Mouse (Mus musculus) kidney, adult 9 months (tissue): ENCODE measurements around the gene St3gal3.

Experiments used
- DNase-seq: peaks from one replicate; pipeline ENCODE4 v3.0.0; 2022

St3gal3 gene

DNA sequence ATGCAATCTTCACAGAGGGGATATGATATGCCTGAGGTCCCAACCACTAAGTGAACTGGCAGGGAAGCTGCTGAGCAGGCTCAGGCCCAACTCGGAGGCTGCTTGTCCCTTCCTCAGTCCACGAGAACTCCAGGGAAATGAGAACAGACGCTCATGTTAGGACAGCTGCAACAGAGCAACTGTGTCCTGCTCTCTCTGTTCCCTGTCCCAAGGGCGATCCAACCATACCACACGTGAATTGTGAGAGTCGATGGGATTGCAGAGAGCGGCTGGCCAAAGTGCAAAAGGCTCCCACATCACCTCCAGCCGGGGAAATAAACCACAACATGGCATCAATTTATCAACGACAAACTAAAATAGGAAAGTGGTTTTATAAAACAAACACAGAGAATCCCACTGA is 90.2 kb downstream of the St3gal3 start:
- DNase-seq, result peak; percentile 47

DNA sequence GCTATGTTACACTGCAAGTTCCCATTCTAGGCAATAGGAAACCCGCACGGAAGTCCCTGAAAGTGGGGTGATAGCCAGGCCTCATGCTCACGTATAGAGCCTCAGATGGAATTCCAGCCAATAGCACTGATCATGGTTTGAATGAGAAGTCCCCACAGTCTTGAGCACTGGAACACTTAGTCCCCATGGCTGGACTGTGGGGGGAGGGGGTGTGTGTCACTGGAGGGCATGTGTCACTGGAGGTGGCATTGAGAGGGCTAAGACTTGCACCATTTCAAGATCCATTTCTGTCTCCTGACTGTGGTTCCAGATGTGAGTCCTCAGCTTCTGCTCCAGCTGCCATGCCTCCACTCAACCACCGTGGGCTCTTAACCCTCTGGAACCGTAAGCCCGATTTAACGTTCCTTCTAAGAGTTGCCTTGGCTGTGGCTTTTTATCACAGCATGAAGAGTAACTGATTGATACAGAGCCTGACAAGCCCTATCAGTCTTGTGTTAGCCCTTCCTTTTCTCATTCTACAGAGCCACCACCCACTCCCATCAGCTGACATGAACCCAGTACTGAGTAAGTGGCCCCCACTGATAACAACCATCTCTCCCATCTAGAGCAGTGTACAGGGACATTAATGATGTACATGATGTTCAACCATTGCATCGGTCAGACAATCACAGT is 91.2 kb downstream of the St3gal3 start:
- DNase-seq, result no peak

DNA sequence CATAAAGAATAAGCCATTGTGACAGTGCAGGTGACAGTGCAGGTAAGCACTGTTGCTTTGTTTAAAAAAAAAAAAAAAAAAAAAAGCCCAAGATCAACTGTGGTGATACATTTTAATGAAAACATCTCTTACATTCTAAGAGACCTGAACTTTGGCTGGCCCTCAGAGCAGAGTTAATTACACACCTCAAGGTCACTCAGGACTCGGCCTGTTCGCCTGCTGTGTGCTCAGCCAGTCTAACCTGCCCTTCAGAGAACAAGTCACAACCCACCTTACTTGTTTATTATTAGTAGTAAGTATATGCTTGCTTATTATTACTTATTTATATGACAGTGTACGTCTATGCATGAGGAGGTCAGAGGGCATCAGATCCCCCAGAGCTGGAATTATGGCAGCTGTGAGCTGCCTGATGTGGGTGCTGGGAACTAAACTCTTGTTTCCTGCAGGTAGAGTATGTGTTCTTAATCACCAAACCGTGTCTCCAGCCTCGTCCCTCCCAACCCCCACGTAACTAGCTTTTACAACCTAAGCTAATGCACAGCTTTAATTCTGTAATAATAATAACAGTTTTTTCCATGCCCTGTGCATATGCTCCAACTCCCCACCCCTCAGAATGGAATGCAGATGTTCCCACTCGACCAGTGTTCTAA is 91.9 kb downstream of the St3gal3 start:
- DNase-seq, result peak; percentile 91

DNA sequence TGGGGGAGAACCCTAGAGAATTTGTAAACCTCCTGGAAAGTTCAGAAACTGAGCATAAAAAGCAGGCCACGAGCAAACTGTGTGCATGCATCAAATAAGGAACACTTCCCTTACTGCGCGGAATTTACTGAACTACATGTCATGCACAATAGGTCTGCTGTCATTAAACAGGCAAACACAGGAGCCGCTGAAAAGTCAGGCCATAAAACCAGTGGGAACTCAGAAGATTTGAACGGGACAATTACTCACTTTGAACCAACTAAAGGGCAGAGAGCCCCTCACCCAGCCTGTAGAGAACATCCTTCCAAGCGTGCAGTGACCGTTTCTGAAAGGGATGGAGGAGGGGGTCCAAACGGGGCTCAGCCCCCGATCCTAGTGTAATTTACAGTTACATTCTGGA is 93.6 kb downstream of the St3gal3 start:
- DNase-seq, result no peak

DNA sequence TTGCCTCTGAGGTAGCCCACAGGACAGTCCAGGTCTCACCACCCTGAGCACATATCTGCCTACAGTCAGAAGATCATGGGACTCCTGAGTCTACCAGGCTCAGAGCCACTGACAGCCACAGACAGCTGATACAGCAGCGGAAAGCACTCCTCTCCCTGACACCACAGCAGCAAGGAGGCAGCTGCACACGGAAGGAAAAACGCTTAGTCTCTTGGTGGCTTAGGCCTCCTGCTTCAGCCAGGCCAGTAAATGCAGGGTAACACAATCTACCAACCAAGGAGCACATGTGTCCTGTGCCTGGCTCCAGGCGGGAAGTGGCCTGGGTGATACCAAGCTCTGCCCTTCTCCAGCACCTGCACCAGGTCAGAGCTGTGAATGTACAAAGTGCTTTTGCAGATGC is 94.1 kb downstream of the St3gal3 start:
- no peak for DNase-seq

DNA sequence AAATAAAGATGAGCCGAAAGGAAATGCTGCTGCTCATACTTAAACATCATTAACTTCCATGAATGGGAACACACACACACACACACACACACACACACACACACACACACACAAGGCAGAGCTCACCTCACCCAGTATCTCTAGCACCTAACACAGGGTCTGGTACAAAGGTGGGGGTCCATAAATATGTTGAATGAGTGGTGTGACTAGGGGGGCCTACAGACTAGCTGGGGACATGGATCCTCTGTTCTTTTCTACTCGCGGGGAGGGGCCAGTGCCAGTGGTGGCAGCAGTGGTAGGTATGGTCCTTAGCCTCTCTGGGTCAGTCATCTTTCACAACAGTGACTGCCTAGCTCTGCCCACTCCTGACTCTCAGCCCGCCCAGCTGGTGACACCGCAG is 94.8 kb downstream of the St3gal3 start:
- no peak for DNase-seq

DNA sequence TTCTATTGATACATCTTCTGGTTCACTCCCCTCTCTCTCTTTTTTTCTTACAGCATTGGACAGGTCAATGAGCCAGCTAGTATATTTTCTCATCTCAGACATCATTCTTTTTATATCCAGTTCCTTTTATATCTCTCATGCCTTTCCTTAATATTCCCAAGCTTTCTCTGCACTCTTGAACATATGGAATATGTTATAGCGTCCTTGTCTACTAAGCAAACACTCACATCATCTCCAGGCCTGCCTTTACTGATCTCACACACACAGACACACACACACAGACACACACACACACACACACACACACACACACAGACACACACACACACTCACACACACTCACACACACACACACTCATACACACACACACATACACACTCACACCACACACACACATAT is 96.7 kb downstream of the St3gal3 start:
- no peak for DNase-seq

DNA sequence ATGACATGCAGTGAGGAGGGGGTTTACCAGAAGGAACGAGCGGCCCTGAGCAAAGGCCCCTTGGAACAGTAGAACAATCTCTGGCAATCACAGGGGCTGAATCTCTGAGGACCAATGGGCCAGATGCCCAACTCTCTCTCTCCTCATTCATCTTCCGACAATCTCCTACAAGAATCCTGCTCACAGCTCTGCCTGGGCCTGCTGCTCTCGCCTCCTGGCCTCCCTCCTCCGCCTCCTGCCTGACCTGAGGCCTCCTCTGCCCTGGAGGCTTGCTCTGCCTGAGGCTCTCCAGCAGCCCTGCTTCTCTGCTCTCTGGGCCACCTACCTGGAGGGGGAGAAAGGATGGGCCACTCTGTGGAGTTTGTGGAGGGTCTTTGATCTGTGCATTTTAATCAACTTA is 97.3 kb downstream of the St3gal3 start:
- no peak for DNase-seq

DNA sequence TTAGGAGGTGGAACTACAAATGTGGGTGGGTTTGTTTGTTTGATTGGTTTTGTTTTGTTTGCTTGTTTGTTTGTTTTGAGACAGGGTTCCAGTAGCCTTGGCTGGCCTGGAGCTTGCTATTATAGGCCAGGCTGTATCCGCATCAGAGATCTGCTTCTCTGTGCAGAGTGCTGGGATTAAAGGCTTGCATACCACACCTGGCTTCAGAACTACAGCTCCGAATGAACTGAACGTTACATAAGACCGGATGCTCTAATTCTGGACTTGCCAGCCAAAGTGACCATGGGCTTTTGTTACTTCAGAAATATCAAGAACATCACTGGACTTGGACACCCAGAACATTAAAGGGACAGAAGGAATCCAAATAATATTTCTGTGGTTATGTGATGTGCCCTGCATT is 98.2 kb downstream of the St3gal3 start:
- no peak for DNase-seq

DNA sequence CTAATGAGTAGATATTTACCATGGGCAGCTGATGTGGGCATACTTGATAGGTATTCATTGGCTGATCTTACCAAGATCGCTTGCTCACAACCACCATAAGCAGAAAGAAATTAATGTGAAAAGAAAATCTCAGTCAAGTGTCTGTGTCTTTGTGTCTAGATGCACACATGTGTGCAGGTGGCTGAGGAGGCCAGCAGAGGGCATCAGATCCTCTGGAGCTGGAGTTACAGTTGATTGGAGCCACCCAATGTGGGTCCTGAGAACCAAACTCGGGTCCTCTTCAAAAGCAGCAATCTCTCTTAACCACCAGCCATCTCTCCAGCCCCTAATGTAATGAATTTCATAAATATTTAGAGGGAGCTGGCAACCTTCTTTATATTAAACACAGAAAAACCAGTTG is 99.6 kb downstream of the St3gal3 start:
- no peak for DNase-seq

DNA sequence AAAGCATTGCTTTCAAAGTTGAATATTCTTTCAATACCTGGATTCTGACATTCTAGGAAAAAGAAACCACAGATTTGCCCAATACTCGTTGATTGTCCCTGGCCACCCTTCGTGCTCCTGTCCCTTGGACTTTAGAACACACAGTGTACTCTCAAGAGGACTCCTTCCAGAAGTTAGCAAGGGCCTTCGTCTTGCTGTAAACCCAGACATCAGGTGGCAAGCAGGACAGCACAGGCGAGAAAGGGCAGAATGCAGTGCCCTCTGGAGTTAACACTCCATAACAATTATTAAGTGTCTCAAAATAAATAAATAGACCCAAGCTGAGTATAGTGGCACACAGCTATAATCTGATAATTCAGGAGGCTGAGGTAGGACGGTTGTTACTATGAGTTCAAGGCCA is 101.7 kb downstream of the St3gal3 start:
- DNase-seq, result peak; percentile 63

DNA sequence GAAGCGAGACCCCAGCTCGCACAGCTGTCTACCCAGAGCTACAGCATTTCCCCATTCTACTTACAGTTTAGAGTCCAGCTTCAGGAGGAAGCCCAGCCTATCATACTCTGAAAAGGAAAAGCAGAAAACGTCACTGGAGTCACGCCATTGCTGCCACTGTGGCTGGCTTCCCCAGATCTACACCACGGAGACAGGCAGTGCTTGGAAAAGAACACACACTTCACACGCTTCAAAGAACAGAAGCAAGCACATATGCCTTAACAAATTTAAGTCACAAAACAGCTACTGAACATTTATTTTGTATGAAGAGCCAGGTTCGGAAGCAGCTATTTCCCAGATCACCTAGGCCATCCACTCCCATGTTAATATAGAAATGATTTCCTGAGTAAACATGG is 102.9 kb downstream of the St3gal3 start:
- no peak for DNase-seq

DNA sequence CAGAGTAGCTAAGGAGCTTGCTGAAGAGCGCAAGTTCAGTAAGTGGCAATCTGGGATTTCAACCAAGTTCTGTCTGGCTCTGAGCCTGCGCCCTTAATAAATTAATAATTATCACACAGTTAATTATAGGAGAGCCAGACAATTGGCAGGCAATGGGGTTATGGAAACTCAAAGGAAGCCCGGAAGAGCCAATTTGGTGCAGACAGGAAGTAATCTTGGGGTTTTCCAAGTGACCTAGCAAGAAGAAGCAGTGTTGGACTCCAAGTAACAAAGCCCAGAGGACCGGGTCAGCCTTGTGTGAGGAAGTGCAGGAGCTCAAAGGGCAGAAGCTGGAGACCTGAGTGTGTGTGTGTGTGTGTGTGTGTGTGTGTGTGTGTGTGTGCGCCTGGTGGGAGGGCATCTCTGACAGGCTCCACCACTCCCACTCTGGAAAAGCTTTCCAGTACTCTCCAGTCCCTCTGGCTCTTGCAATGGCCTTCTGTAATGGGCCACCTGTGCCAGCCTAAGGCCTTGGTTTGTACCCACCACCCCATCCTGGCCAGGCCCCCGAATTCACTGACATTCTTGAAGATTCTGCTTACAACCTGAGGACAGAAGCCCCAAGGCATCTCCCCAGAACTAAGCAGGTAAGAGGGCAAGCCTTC is 103.5 kb downstream of the St3gal3 start:
- DNase-seq, result peak; percentile 94

DNA sequence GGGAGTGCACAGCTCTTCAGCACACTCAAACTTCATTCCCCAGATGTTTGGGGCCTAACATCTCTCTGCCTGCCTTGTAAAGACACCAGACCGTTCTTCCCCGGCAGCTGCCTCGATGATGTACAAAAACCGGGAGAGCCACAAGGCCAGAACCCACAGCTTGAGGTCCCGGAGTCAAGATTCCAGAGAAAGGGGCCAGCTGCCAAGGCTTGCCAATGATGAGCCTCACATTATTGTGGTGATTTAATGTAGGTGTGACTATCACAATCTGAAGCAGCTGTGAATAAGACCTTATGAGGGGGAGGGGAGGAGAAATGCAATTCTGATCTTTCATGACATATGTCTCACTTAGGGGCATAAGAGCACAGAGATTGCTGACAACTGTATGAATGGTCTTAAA is 104.4 kb downstream of the St3gal3 start:
- DNase-seq, result no peak

DNA sequence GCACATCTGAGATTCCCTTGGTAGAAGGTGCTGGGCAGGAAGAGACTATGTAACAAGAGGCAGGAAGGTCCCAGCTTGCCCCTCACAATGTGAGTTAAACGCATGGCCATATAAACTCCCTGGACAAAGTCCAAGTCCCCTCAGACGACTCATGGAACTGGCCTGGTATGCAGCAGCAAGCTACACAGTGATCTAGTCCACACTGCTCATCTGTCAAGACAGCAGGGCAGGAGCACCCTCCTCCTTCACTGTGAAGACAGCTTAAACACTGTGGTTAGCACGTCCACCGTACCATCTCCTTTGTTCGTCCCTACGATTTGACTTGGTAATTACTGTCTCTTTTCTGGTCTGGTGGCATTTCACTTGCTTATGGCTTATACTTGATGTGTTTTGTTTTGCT is 104.8 kb downstream of the St3gal3 start:
- DNase-seq, result no peak

DNA sequence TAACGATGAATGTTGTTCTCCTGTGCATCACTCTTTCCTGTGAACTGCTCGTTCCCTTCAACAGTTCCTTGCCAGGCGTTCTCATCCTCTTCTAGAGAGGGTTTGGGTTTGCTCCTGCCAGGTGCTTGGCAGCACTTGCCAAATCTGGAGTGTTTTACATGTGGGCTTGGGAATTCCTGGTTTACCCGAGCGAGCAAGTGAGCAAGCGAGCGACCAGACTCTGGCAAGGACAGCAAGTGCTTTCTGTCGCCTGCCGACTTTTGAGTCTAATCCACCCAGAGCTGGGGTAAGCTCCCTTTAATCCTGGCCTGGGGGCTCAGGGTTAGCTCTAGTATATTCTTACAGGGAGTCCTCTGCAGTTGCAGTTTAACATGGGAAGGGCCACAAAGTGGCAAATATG is 105.7 kb downstream of the St3gal3 start:
- peak; percentile 60 for DNase-seq

DNA sequence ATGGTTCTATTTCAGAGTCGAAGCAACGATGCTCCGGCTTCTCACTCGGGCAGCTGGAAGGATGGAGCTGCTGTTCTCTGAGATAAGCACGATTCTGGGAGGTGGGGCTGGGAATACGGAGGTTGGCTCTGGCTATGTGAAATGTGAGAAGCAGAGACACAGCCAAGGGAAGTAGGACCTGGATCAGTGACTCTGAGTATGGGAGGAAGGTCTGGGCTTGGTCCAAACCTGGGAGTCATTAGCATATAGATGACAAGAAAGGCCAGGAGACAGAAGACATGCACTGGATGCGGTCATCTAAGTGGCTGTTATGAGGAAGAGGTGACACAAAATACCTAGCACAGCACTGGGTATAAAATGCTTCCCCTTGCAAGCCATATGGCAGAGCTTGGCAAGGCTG is 108.8 kb downstream of the St3gal3 start:
- DNase-seq, result no peak

DNA sequence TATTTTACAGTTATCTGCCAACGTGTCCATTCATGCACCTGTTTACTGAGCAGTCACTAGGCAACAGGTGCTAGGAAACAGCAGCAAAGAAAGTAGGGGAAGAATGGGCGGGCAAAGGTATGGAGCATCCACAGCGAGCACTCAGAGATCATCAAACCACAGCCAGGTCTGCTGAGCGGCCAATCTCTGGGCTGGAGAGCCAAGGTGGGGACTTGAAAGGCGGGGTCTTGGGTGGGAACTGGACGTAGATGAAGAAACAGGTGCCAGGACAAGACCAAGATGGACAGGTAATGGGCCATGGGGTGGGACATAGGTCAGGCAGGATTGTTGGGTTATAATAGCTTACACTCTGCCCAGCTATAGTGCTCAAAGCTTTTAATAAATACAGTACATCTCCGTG is 109.3 kb downstream of the St3gal3 start:
- no peak for DNase-seq

DNA sequence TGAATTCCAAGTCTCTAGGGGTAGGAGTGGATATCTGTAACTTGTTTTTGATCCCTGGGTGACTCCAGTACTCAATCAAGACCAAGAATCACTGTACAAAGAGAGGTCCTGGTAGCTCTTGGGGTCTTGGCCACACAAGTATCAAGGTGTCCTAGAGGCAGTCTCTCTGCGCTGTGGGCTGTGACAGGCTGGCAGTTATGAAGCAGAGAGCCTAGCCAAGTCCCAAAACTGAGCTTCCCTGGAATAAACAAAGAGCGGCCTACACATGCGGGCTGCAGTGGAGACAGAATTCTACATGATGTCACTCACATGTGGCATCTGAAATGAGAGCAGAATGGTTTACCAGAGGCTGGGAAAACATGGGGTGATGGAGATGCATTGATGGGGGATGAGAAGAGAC is 111.9 kb downstream of the St3gal3 start:
- DNase-seq, result no peak

DNA sequence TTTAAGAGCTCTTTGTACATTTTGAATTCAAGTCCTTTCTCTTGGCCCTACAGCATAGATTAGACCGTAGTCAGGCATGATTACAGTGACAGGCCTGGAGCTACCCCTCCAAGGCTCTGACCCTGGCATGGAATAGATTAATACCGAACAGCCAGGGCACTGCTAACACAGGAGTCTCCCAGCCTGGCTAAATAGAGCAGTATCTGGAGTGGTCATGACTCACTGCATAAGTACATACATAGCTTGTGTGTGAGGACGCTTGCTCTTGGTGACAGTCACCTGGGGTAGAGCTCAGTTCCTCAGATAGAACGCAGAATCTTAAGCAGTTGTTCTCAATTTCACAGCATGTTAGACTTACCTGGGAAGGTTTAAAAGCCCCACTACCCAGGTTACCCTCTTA is 112.3 kb downstream of the St3gal3 start:
- DNase-seq, result no peak

DNA sequence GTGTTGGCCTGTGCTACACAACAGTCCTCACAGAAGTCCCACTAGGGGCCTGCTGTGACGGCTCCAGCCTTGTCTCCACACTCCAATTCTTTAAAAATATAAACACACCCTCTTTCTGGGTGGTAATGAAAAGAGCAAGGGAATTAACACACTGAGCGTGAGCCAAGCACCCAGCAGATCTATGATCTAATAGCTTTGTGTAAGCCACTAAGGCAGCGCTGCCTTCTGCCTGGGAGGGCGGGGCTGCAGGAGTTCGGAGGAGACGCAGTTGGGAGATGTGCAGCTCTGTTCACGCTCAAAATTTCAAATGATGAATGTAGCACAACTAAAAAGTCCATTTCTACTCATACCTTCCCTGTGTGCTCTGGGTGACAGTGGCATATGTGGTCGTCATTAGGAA is 115.1 kb downstream of the St3gal3 start:
- no peak for DNase-seq

DNA sequence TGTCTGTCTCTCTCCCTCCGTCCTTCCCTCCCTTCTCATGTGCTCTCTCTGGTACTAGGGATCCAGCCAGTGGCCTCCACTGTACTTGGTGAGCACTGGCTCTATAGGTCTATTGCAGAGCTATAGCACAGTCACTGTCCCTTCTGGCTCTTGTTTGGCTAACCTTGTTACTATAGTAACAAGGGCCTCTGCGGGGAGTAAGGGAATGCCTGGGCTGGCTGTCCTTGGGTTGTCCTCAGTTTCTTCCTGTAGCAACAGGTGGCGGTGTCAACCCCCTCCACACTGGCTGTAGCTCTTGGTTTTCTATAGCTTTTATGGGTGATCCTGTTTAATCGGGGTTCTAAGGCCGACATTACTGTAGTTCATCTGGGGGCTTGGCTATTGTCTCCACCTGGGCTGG is 115.5 kb downstream of the St3gal3 start:
- no peak for DNase-seq

DNA sequence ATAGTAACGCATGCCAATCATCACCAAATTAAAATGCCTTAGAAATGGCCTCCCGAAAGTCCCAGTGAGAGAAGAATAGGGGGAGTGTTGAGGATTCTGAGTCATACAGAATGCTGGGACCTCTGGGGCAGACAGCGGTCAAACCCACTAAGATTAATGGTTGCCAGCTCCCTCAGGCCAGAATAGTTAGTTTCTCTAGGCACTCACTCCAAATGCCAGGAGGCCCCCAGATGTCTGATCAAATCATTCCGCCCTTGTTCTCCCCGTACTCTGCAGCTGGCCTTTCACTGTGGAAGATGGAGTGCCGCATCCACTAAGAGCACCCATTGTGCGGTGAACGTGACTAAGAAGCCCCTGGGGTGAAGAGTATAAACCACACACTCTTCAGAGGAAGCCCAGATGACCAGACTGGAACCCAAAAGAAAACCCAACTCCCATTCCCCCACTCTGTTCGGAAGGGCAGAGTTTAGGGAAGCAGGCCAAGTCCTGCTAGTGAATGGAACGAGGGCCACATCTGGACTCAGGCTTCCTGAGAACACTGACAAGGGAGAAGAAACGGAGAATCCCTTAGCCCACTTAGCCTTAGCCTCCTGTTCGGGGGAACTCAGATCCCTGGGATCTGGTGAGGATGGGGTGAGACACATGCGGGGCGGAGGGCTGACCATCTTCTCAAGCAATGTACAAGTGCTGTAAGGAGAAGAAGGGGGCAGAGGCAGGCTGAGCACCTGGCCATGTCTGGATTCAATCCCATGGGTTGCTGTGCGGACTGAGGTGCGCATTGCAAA is 117.5 kb downstream of the St3gal3 start:
- no peak for DNase-seq
